Mouse (Mus musculus) olfactory bulb, adult 2 months (tissue): ENCODE measurements around the gene Dupd1. TPM values are rescaled to one million over a fixed set of nuclear protein-coding genes. Genes with fewer than 3 reads are reported as not detected.
"Not testable (repeated sequence)": the region's sequence is repeated elsewhere in the genome, so short reads cannot be mapped to it uniquely, and the experiment has no call there.

Experiments
- H3K27ac ChIP-seq: fragments of 200-500 bp; 2 replicates; pipeline ENCODE4 v1.5.1; 2012; ENCODE audit warnings: low read depth, low read length; ENCODE audit not compliant: insufficient read depth
- H3K4me1 ChIP-seq: fragments of 200-500 bp; 2 replicates; pipeline ENCODE4 v1.6.1; 2012; ENCODE audit warnings: low read length; ENCODE audit not compliant: control insufficient read depth, insufficient read depth
- H3K4me3 ChIP-seq: fragments of 200-500 bp; 2 replicates; pipeline ENCODE4 v1.5.1; 2012; ENCODE audit warnings: mild to moderate bottlenecking, low read depth, low read length, moderate library complexity; ENCODE audit not compliant: insufficient read depth
- CTCF ChIP-seq: fragments of 200-500 bp; IDR thresholded peaks from 2 replicates; pipeline ENCODE4 v1.5.1; 2012; ENCODE audit warnings: low read depth, mild to moderate bottlenecking, low read length, moderate library complexity; ENCODE audit not compliant: insufficient read depth
- POLR2A ChIP-seq: fragments of 200-500 bp; IDR thresholded peaks from 2 replicates; pipeline ENCODE4 v1.6.1; 2012; ENCODE audit warnings: mild to moderate bottlenecking, low read depth, low read length, moderate library complexity; ENCODE audit not compliant: insufficient read depth
- WGBS: fragments of 180-500 bp; shearing (Covaris S2); methylation state at CpG from one replicate; pipeline ENCODE4 v1.1.7; 2018; 5-methylcytosine and 5-hydroxymethylcytosine counted together
- polyA plus RNA-seq: library from polyadenylated mRNA; stranded (reverse); fragments of >200 nt; gene quantifications from 2 replicates; pipeline ENCODE4 v1.2.4, GENCODE M21; 2012; ENCODE audit warnings: low replicate concordance; ENCODE audit not compliant: missing spikeins, insufficient read depth, insufficient read length

Dupd1 gene
- polyA plus RNA-seq, 1 experiment, result not detected

DNA sequence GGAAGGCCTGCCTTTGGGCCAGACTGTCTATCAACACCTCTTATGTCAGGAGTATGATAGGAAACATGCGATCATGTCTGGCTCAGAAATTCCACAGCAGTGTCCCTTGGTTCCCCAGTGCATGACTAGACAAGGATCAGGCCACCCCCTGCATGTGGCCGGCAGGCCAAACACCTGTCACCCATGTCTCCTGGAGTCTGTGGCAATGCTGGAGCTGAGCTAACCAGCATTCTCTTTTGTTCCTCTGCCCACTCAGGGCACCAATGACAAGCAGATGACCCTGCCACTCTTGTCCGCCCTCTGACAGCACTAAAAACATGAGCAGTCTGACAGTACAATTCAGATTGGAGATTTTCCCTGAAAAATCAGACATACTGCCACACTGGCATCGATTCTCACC is 30.5 kb downstream of the Dupd1 start:
- Histone ChIP-seq H3K4me3 (no peak overlapping the region), H3K4me1 (peaks cover 16% of the 10 kb centered on the region), H3K27ac (no peak overlapping the region)
- 92% methylated on average over 4 of the region's 4 CpGs for WGBS
- no peak for TF ChIP-seq CTCF
- no peak for TF ChIP-seq POLR2A

DNA sequence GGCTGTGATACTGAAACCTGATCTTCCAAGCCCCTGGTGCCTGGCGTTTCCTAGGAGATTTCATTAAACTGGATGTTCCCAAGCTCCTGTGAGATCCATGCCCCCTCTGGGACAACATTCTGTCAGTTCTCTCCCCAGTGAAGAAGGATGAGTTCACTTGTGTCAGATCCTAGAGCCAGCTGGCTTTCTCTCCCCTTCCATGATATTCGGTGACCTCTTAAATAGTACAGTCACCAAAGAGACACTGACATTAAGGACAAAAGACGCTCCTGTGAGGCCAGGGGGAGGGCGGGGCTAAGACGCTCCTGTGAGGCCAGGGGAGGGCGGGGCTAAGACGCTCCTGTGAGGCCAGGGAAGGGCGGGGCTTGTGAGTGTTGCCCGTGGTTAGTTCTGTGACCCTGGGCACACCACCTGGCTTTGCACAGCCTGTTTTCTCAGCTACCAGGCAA is 31.7 kb downstream of the Dupd1 start:
- no peak overlapping the region for H3K4me3 ChIP-seq
- no peak for TF ChIP-seq POLR2A
- no peak for TF ChIP-seq CTCF
- WGBS, result 19% methylated on average over 9 of the region's 9 CpGs
- peaks cover 16% of the 10 kb centered on the region for H3K4me1 ChIP-seq
- H3K27ac ChIP-seq, result no peak overlapping the region

DNA sequence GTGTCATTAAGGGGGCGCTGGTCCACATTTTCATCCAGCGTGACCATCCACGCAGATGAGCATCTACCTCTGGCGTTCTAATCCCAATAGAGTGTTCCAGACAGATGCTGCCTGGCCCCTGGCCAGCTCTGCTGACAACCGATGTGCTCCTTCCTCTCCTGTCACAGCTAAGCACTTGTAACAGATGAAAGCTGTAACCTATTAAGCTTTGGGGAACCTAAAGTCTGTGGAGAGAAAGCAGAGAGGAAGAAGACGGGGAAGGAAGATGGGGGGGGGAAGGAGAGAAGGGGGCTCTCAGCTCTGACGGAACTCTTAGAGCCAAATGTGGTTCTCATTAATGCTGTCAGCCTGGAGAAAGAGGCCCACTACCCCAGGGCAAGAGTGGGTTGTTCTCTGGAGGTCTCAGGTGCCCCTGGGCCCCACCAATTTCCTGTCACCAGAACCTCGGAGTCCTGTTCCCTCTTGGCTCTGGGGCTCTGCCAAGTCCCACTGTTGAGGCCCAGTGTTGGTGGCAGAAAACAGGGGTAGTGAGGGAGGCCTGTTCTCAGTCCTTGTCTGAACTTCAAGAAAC is 34.7 kb downstream of the Dupd1 start:
- 58% methylated on average over 8 of the region's 8 CpGs for WGBS
- TF ChIP-seq POLR2A (no peak), CTCF (no peak)
- no peak overlapping the region for H3K27ac ChIP-seq

DNA sequence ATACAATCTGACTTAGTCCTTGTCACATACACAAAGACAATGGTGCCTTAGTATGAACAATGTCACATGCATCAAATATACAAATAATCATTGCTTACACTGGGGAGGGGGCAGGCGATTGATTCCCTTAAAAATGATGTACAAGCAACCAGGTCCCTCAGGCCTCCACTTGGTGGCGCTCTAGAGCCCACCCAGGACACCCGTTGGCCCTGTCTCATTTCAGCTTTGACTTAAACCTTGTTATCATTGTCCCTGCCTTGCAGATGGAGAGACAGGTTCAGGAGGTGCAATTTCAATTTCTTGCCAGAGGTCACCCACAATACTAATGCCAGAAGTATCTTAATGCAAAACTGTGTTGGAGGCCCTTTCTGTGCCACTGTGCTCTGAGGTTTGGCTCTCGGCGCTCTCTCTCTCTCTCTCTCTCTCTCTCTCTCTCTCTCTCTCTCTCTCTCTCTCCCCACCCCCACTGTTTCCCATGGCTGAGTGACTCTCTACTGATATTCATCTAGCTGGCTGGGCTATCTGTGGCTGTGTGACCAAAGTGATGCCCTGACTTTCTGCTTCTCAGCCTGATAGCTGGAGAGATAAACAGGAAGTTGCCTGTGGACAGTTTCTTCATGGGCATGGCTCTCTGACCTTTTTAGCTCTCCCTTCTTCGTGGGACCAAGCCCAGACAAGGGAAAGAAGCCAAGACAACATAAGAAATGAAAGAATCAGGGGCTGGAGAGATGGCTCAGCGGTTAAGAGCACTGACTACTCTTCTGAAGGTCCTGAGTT is 35.7 kb downstream of the Dupd1 start:
- WGBS, result 48% methylated on average over 7 of the region's 7 CpGs
- no peak overlapping the region for H3K27ac ChIP-seq
- no peak overlapping the region for H3K4me3 ChIP-seq
- TF ChIP-seq POLR2A (no peak), CTCF (peak; percentile 68; the same call in 1 of the 2 replicates)
- peaks cover 25% of the 10 kb centered on the region for H3K4me1 ChIP-seq

More for the DNA sequence above, 34.7 kb downstream of the Dupd1 start:
- no peak overlapping the region for H3K4me3 ChIP-seq
- H3K4me1 ChIP-seq, result peaks cover 21% of the 10 kb centered on the region

DNA sequence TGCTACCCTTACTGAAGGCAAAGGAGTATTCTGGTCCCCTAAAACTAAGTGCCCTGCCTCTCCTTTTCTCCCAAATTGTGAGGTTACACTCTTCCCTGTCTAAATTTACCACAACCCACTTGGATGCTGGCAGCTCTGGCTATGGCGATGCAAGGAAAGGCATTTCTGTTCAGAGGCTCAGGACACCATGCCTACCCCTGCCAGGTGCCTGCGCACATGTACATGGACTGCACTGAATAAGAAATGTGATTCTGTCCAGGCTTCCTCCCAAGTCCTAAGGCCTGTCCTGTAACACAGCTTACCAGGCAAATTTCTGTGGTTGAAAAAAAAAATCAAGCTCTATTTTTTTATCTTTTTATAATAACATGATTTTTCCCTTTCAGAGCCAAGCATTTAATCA is 38.2 kb downstream of the Dupd1 start:
- H3K4me1 ChIP-seq, result peaks cover 26% of the 10 kb centered on the region
- WGBS, result 55% methylated on average over 2 of the region's 2 CpGs
- H3K4me3 ChIP-seq, result no peak overlapping the region
- H3K27ac ChIP-seq, result no peak overlapping the region; the same call in 1 of the 2 replicates
- TF ChIP-seq POLR2A, result no peak
- no peak for TF ChIP-seq CTCF

DNA sequence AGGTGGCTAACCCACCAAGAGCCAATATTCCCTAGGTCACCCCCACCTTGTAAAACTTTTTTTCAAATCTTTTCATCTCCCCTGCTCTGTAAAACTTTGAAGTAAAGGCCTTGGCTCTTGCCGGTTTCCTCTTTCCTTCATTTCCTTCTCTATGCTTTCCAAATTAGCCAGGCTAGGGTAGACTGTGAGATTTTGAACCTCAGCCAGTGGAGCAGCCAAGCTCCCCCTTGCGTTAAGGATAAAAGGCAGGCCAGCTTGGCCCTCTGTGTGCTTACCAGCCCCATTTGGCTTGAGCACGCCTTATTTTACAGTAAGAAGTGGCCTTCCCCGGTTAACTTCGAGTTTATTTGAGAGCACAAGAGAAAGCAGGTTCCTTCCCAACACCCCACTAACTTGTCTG is 39.9 kb downstream of the Dupd1 start:
- TF ChIP-seq CTCF (no peak), POLR2A (no peak)
- no peak overlapping the region for H3K4me3 ChIP-seq
- H3K27ac ChIP-seq, result no peak overlapping the region
- peaks cover 38% of the 10 kb centered on the region for H3K4me1 ChIP-seq
- 20% methylated on average over 5 of the region's 5 CpGs for WGBS

DNA sequence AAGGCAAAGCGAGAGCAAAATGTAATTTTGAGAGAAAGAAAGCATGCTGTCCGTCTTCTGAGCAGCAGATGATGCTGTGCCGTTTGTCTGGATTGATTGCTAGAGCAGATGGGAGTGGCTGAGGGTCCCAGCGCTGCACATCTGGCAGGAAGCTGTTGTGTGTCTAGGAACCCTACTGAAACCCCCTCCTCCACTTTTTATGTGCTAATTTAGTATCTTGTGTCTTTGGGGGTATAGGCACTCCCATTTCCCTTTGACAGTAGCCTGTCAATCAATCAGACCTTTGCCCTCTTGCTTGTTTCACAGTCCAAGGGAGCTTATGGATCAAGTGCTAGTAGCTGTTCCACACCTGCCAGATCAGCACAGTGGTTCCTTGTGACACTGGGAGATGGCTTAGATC is 41.3 kb downstream of the Dupd1 start:
- Histone ChIP-seq H3K4me1 (peaks cover 42% of the 10 kb centered on the region), H3K27ac (no peak overlapping the region), H3K4me3 (no peak overlapping the region)
- TF ChIP-seq POLR2A (no peak), CTCF (no peak)
- WGBS, result 81% methylated on average over 4 of the region's 4 CpGs

DNA sequence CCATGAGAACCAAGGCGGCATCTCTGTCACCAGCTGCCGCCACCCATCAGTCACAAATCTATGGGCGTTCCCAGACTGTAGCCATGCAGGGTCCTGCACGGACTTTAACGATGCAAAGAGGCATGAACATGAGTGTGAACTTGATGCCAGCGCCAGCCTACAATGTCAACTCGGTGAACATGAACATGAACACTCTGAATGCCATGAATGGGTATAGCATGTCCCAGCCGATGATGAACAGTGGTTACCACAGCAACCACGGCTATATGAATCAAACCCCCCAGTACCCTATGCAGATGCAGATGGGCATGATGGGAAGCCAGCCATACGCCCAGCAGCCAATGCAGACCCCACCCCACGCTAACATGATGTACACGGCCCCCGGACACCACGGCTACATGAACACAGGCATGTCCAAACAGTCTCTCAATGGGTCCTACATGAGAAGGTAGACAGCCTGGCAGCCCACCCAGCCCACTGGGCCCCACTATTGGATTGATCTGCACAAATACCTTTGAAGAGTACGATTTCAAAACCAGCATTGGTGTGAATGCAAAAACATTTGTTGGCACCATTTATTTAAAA is 43.9 kb downstream of the Dupd1 start:
- H3K4me3 ChIP-seq, H3K27ac ChIP-seq: not testable (repeated sequence)
- peaks cover 33% of the 10 kb centered on the region for H3K4me1 ChIP-seq
- WGBS, result 77% methylated on average over 15 of the region's 15 CpGs
